In the genomic region with DNA sequence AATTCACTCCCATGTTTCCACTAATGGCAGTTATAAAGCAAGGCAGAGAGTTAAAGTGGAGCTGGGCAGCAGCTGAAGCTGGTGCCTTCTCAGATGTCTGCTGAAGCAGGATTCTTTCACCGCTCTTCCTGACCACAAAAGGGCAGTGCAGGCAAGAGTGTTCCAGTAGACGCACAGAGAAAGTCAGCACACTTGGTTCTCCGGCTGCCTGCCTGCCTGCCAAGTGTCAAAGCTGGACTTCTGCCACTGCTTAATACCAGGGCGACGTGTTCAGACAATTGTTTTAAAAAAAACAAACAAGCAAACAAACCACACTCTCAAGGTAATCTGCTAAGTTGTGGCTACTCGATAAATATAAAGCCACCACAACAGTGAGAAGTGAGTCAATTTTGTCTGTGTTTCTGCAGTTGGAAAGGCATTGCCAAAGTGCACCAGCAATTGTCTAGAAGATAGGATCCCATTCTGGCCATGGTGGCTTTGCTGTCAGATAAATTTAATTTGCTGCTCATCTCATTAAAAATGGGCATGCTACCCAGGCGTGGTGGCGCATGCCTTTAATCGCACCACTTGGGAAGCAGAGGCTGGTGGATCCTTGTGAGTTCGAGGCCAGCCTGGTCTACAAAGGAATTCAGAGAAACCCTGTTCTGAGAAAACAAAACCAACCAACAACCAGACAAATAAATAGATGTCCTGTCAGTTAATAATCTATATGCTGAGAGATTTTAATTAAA, we compare ENCODE assay signal across 8 mouse cellular contexts.
DNase-seq lines count a peak whose midpoint lies in the region; ATAC-seq and TF ChIP-seq lines count a peak whose summit lies in the region.
"Had no signal": no experiment of that assay in that cellular context is flagged by ENCODE, and none has a peak within 500 bp of the region (broad histone marks: within the 10 kb centered on the region; RNA-seq: fewer than 3 reads in every experiment).

No protein-coding gene starts in this region.

- H3K4me3 ChIP-seq in layer of hippocampus, adult 2 months: no peak overlapping the region
- no peak overlapping the region for H3K4me3 ChIP-seq in forebrain, embryonic 14.5 days (ENCODE audit: low read depth, low read length)
- H3K4me3 ChIP-seq: megakaryocyte, embryonic 14.5 days had no signal

- H3K36me3 ChIP-seq in forebrain, embryonic 14.5 days (ENCODE audit: control insufficient read depth, insufficient read depth, low read length): no peaks in the 10 kb centered on the region

- no peak for ATAC-seq in forebrain, embryonic 14.5 days

- no peaks in the 10 kb centered on the region for H3K27me3 ChIP-seq in forebrain, embryonic 14.5 days (replicated peaks; ENCODE audit: control insufficient read depth, insufficient read depth, low read length)
- H3K27me3 ChIP-seq: megakaryocyte, embryonic 14.5 days had no signal

- no peak overlapping the region for H3K27ac ChIP-seq in layer of hippocampus, adult 2 months
- no peak overlapping the region for H3K27ac ChIP-seq in forebrain, embryonic 14.5 days (ENCODE audit: low read depth, low read length)

- no peak for DNase-seq in layer of hippocampus, adult 2 months (ENCODE audit: low spot score in 2 of 2)
- DNase-seq in layer of hippocampus, adult 9-11 months: no peak
- DNase-seq in brain, adult 2 months (ENCODE audit: low read depth, low spot score): peak; percentile 22
- peak; percentile 54 for DNase-seq in forebrain, embryonic 14.5 days (ENCODE audit: low spot score)
- DNase-seq in kidney, adult 18-20 months: peak; percentile 34
- DNase-seq in thymus, postnatal 36 days: no peak
- DNase-seq in urinary bladder, postnatal 4 days (ENCODE audit: low spot score in 2 of 2): no peak

- no peak overlapping the region for H3K4me2 ChIP-seq in forebrain, embryonic 14.5 days (ENCODE audit: low read length)

- no peaks in the 10 kb centered on the region for H3K9me3 ChIP-seq in forebrain, embryonic 14.5 days (replicated peaks; ENCODE audit: control insufficient read depth, low read length)

- WGBS in forebrain, embryonic 14.5 days: 46% methylated on average over 10 of the region's 10 CpGs

- H3K4me1 ChIP-seq in forebrain, embryonic 14.5 days (ENCODE audit: control insufficient read depth, insufficient read depth, low read length): 0 out of 2 replicates have a peak, but pooled peaks cover 4% of the 10 kb centered on the region
- H3K4me1 ChIP-seq: megakaryocyte, embryonic 14.5 days had no signal

- TF ChIP-seq CTCF in layer of hippocampus, adult 2 months (conservative IDR thresholded peaks at IDR 0.05): peak; percentile 45

- no peak overlapping the region for H3K9ac ChIP-seq in forebrain, embryonic 14.5 days (ENCODE audit: low read length)

Comparison
In these comparisons a context has a peak if more than half of its experiments do, and no peak if none do; other contexts are left out.
1. DNase-seq: peak in brain, adult 2 months (single experiment), forebrain, embryonic 14.5 days (single experiment) and kidney, adult 18-20 months (single experiment); none in layer of hippocampus, adult 2 months (0 of 2), layer of hippocampus, adult 9-11 months (single experiment), thymus, postnatal 36 days (0 of 2) and urinary bladder, postnatal 4 days (0 of 2).